Mouse (Mus musculus): Measurements from ENCODE around the gene Nelfa. TPM values are rescaled to one million over a fixed set of nuclear protein-coding genes. Genes with fewer than 3 reads are reported as not detected.

Nelfa gene
- 23.2 and 28.5 TPM in 2 replicates for total RNA-seq (2014; rRNA removed)
- 28.9 and 32.6 TPM in 2 replicates for polyA plus RNA-seq (2015; fragmentation: Nextera tagmentation; extraction: Ambion mirVana)

DNA sequence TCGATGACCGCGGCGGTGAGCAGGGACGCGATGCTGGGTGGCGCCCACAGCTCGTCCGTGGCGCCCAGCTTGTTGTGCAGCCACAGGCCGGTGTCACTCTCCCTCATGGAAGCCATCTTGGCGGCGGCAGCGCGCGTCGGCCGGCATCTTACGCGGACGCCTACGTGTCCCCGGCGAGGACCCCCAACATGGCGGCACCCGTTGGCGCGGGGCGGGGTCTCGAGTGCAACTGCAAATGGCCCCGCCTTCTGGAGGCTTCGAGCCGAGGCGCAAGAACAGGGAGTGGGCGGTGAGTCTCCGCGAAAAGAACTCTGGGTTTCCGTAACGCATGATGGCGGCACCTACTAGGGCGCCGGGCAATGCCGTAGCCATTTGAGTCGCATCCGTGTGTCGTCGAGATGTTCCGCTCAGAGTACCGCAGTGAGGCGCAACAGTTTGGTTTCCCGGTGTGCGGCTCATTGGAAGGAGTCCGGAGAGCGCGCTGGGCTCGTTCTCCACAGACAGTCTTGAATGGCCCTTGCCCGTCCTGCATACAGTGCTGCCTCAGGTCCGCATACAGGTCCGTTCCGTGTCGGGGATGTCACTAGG is at the start of gene Nelfa:
Gene Nelfa (minus strand): TSS at position 294 of the 588 bp plus-strand sequence.
- H3K9ac ChIP-seq: peak within 1 kb of the TSS; percentile 79
- peak; percentile 99 for ATAC-seq
- 4% methylated on average over 60 of the region's 61 CpGs for WGBS

DNA sequence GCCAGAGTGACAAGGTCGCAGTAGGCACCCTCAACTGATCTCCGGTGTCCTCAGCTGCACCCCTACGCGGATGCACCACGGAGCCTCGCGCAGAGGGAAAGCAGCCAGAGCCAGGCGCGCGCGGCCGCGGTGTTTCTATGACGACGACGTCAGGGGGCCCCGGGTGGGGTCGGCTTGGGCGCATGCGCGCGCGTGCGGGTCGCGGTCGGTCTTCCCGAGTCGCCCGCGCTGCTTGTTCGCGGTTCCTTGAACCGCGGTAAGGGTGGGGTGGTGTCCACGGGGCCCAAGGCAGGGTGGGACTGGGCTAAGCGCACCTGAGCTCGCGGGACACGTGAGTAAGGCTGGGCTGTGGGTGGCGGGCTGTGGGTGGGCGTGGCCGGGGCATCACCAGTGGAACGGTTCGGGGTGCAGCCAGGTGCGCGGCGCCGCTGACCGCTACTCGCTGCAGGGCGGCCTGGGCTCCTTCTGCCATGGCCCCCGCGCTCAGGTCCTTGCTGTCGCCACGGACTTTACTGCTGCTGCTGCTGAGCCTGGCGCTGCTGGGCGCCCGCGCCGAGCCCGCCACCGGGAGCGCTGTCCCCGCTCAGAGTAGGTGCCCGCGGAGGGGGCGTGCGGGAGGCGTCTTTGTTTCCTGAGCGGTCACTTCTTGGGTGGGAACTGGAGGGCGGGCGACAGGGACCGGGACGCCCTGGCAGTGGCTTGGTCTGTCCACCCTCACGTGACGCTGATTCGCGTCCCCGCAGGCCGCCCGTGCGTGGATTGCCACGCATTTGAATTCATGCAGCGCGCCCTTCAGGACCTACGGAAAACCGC is 47.3 kb upstream of the Nelfa start, which contains the start of gene Gm1673:
Gene Gm1673 (plus strand): TSS at position 125 of the 813 bp plus-strand sequence.
- Histone ChIP-seq H3K4me3 (ENCODE audit: low read depth, low read length) (peak within 1 kb of the TSS; percentile 96), H3K9ac (peak within 1 kb of the TSS; percentile 96), H3K27me3 (ENCODE audit: insufficient read depth, low read length) (no peaks in the 10 kb centered on the region), H3K9me3 (ENCODE audit: low read length) (no peaks in the 10 kb centered on the region), H3K27ac (ENCODE audit: low read depth, low read length) (peak within 1 kb of the TSS; percentile 94), H3K4me2 (ENCODE audit: low read depth) (peak within 1 kb of the TSS; percentile 81), H3K4me1 (ENCODE audit: insufficient read depth) (peaks cover 21% of the 10 kb centered on the region), H3K36me3 (ENCODE audit: insufficient read depth) (peaks cover 8% of the 10 kb centered on the region; the same call in 1 of the 2 replicates)
- TF ChIP-seq CTCF (IDR thresholded peaks at IDR 0.05; ENCODE audit: low read depth): peak; percentile 80
- 1% methylated on average over 78 of the region's 88 CpGs for WGBS
- peak; percentile 97 for DNase-seq
- peak; percentile 94 for ATAC-seq

More for the DNA sequence above, at the start of gene Nelfa:
- peak within 1 kb of the TSS; percentile 76 for H3K4me3 ChIP-seq (ENCODE audit: low read depth, low read length)
- no peaks in the 10 kb centered on the region for H3K36me3 ChIP-seq (ENCODE audit: insufficient read depth)
- peak within 1 kb of the TSS; percentile 63 for H3K4me2 ChIP-seq (ENCODE audit: low read depth)
- H3K9me3 ChIP-seq (ENCODE audit: low read length): no peaks in the 10 kb centered on the region
- TF ChIP-seq CTCF (IDR thresholded peaks at IDR 0.05; ENCODE audit: low read depth): peak; percentile 43
- peak; percentile 100 for DNase-seq
- peaks cover 18% of the 10 kb centered on the region for H3K4me1 ChIP-seq (ENCODE audit: insufficient read depth)
- no peaks in the 10 kb centered on the region for H3K27me3 ChIP-seq (ENCODE audit: insufficient read depth, low read length)
- H3K27ac ChIP-seq (ENCODE audit: low read depth, low read length): peak within 1 kb of the TSS; percentile 90

DNA sequence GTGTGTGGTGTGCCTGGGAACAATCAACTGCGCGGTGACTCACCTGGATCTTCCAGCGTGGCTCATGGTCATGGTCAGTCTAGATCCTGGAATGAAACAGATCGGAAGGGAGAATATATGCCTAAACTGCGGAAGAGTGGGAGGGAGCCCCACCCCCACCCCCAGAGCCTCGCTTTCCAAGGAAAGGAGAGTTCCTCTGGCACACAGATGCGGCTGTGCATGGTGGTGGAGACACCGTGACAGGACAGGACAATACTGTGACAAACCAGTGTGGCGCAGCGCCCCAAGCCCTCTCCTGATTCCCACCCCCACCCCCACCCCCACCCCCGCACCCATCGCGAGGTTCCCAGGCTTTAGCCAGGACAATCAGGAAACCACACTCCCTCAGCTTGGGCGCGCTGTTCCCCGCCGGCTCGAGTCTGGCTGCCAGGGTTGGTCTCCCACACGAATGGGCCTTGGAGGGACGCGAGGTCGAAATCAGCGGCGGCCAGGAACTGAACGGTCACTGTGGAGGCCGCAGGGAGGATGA is 46.6 kb upstream of the Nelfa start:
- H3K9me3 ChIP-seq (ENCODE audit: low read length): no peaks in the 10 kb centered on the region
- peak overlapping the region; percentile 94 for H3K27ac ChIP-seq (ENCODE audit: low read depth, low read length)
- peak overlapping the region; percentile 96 for H3K4me3 ChIP-seq (ENCODE audit: low read depth, low read length)
- H3K9ac ChIP-seq: peak overlapping the region; percentile 96
- ATAC-seq (peak; percentile 61), DNase-seq (no peak)
- no peak for TF ChIP-seq CTCF (IDR thresholded peaks at IDR 0.05; ENCODE audit: low read depth)
- H3K36me3 ChIP-seq (ENCODE audit: insufficient read depth): peaks cover 8% of the 10 kb centered on the region; the same call in 1 of the 2 replicates
- H3K27me3 ChIP-seq (ENCODE audit: insufficient read depth, low read length): no peaks in the 10 kb centered on the region
- 4% methylated on average over 26 of the region's 26 CpGs for WGBS
- peaks cover 21% of the 10 kb centered on the region for H3K4me1 ChIP-seq (ENCODE audit: insufficient read depth)
- peak overlapping the region; percentile 81 for H3K4me2 ChIP-seq (ENCODE audit: low read depth)

DNA sequence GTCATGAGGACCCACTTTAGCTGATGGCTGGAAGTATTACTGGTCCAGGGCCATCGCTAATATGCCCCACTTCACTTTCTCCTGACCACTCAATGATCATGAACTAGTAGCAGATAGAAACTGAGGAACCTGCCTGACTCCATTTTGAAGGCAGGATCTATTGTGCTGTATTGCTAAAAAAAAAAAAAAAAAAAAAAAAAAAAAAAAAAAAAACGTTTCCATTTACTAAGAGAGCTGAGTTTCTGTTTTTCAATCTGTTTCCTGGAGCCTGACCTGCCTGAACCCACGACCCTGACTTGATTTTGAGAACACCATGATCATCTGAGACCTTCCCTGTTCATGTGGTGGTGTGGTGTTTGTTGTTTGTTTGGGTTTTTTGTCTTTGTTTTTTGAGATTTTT is 40.1 kb upstream of the Nelfa start:
- no peak for ATAC-seq
- 47% methylated on average over 3 of the region's 3 CpGs for WGBS
- H3K27me3 ChIP-seq (ENCODE audit: insufficient read depth, low read length): no peaks in the 10 kb centered on the region

DNA sequence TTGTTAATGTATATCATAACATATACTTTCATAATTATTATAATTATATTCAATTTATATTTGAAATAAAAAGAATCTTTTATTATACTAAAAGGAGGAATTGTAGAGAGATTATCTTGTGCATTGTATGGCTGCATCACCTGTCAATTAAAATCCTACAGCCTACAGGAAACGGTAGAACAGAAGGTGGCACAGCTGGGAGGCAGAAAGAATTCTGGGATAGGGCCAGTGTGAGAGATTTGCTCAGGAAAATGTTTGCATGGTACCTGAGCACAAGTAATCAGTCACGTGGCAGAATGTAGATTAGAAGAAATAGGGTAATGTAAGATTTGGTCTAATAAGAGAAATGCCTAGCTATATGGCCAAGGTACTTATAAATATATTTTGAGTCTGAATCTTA is 38.5 kb upstream of the Nelfa start:
- no peak overlapping the region for H3K9ac ChIP-seq
- no peaks in the 10 kb centered on the region for H3K9me3 ChIP-seq (ENCODE audit: low read length)
- H3K27ac ChIP-seq (ENCODE audit: low read depth, low read length): no peak overlapping the region
- TF ChIP-seq CTCF (IDR thresholded peaks at IDR 0.05; ENCODE audit: low read depth): no peak
- no peak for ATAC-seq
- no peak overlapping the region for H3K4me3 ChIP-seq (ENCODE audit: low read depth, low read length)
- no peaks in the 10 kb centered on the region for H3K4me1 ChIP-seq (ENCODE audit: insufficient read depth)
- DNase-seq: no peak
- WGBS: 40% methylated on average over 2 of the region's 2 CpGs
- no peaks in the 10 kb centered on the region for H3K36me3 ChIP-seq (ENCODE audit: insufficient read depth)
- no peak overlapping the region for H3K4me2 ChIP-seq (ENCODE audit: low read depth)
- H3K27me3 ChIP-seq (ENCODE audit: insufficient read depth, low read length): no peaks in the 10 kb centered on the region

More for the DNA sequence above, 40.1 kb upstream of the Nelfa start:
- DNase-seq: no peak
- TF ChIP-seq CTCF (IDR thresholded peaks at IDR 0.05; ENCODE audit: low read depth): no peak
- no peak overlapping the region for H3K4me2 ChIP-seq (ENCODE audit: low read depth)
- H3K36me3 ChIP-seq (ENCODE audit: insufficient read depth): no peaks in the 10 kb centered on the region
- no peak overlapping the region for H3K27ac ChIP-seq (ENCODE audit: low read depth, low read length)
- H3K4me1 ChIP-seq (ENCODE audit: insufficient read depth): no peaks in the 10 kb centered on the region
- no peak overlapping the region for H3K4me3 ChIP-seq (ENCODE audit: low read depth, low read length)
- no peaks in the 10 kb centered on the region for H3K9me3 ChIP-seq (ENCODE audit: low read length)
- no peak overlapping the region for H3K9ac ChIP-seq

DNA sequence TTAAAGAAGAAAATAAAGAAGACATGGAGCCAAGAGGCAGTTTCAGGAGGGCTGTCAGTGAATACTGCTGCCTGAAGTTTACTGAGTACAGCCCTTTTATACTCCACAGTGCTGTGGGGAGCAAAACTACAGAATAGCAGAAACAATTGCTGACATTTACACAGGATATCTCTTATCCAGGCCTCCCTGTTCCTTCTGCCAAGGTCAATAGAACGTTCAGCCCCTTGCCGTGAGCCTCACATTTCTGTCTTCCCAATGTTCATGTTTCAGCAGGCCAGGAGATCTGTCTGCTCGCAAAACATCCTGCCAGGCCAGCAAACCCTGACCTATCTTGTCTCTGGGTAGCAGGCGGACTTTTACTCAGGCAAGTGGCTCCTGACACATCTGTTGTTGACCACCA is 23.2 kb upstream of the Nelfa start:
- WGBS: 78% methylated on average over 4 of the region's 4 CpGs
- no peaks in the 10 kb centered on the region for H3K9me3 ChIP-seq (ENCODE audit: low read length)
- DNase-seq (no peak), ATAC-seq (no peak)
- H3K4me3 ChIP-seq (ENCODE audit: low read depth, low read length): no peak overlapping the region
- no peak overlapping the region for H3K4me2 ChIP-seq (ENCODE audit: low read depth)
- H3K36me3 ChIP-seq (ENCODE audit: insufficient read depth): no peaks in the 10 kb centered on the region
- no peaks in the 10 kb centered on the region for H3K27me3 ChIP-seq (ENCODE audit: insufficient read depth, low read length)
- H3K4me1 ChIP-seq (ENCODE audit: insufficient read depth): no peaks in the 10 kb centered on the region
- H3K9ac ChIP-seq: no peak overlapping the region
- TF ChIP-seq CTCF (IDR thresholded peaks at IDR 0.05; ENCODE audit: low read depth): no peak
- H3K27ac ChIP-seq (ENCODE audit: low read depth, low read length): no peak overlapping the region
